Mouse (Mus musculus) megakaryocyte progenitor cell, adult 5-6 weeks (primary cell): ENCODE data around the gene Rtn4r. TPM values are rescaled to one million over a fixed set of nuclear protein-coding genes. Genes with fewer than 3 reads are reported as not detected.

Experiments used
- ATAC-seq: replicated peaks from 2 replicates; pipeline ENCODE4 v1.8.0; 2016; ENCODE audit warnings: mild to moderate bottlenecking, moderate TSS enrichment, inconsistent platforms; ENCODE audit not compliant: poor library complexity
- total RNA-seq, 2 experiments: library from RNA; stranded (forward) in 1 of 2; stranded (reverse) in 1 of 2; fragments of 157-497, 149-512 nt in 1 of 2; fragments of 200-1000 nt in 1 of 2; gene quantifications; 2 replicates each; pipeline versions ENCODE4 v1.2.3 to v1.2.4; 2015 to 2017

Rtn4r gene
- total RNA-seq (2015) = 6.0 and 8.3 TPM in 2 replicates
- total RNA-seq (2017) = 2.2 and 2.3 TPM in 2 replicates

DNA sequence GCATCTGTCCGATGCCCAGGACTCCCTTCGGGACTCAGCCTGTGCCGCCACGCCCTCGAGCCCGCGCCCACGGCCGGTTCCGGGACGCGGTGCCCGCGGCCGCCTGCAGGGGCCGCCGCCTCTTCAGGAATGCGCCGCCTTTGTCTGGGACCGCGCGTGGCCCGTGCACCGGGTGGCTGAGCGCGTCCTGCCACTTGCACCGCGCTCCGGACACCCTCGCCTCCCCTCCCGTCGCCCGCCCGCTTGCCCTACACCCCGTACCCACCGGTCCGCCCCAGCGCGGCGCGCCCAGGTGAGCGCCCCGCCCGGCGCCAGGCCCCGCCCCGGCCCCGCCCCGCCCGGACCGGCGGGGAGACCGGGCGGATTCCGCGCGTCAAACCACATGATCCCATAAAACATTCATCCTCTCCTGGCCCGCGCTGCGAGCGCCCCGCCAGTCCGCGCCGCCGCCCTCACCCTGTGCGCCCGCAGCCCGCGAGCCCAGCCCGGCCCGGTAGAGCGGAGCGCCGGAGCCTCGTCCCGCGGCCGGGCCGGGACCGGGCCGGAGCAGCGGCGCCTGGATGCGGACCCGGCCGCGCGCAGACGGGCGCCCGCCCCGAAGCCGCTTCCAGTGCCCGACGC lies at the start of gene Rtn4r:
TSS of gene Rtn4r (plus strand) at position 402 of the 621 bp plus-strand sequence.
- peak; percentile 72 for ATAC-seq

- no peak for ATAC-seq
Observed at GRCm38 (mm10) chr16:18078314-18079015, 49.0 kb upstream of the Rtn4r start.

DNA sequence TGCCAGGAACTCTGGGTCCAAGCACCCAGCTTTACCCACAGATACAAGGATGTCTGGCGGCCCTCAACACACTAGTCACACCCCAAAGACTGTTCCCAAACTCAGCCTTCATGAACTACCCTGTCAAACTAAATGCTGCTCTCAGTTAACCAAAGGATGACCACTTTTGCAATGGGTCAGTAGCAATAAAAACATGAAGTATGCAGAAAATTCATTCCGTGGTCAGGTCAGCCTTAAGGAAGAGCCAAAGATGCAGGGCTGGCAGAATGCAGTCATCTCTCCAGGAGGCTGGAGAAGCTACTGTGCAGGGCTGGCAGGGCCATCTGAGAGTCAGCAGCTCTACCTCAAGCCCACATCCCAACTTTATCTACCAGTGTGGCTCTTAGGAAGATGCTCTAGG lies 48.1 kb upstream of the Rtn4r start:
- ATAC-seq = no peak

DNA sequence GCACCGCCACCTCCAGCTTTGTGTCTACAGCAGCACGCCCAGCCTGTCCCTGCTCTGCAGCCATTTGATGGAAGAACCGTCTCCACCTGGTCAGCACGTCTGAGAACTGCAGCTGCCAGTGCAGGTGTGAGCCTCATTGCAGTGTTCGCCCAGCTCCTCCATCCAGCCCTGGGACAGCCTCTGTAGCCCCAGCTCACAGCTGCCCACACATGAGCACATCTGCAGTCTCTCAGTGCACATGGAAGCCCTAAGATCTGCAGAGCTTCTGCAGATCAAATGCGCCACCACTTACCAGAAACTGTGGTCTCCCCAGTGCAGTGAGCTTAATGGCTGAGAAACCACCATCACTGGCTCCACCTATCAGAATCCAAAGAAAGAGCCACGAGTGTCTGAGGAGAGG lies 47.3 kb upstream of the Rtn4r start:
- no peak for ATAC-seq

DNA sequence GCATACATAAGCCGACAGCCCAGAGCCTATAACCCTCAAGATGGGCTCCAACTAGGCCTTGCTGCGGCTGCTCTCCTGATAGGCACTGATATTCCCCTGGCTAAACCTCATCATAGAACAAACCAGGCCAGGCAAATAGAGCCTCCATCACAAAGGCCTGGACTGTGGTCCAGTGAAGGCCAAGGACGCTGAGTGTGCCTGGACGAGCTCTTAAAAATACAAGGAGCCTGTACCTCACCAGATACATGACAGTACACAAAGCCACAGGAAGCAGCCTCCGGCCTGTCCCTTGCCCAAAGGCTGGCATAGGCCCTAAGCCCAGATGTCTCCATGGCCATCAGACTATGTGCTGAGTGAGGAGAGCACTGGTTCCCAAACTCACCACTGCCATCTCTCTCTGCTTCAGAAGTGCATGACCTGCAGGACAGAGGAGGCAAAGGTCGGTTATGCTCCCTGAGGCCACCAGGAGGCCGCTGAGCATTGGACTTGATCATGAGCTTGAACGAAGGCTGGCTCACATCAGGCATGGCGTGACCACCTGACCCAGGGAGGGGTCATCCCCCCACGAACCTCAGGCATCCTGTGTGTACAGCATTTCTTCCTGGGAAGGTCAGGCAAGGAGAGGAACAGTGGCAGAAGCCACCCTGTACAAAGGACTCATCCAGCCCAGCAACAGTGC lies 46.2 kb upstream of the Rtn4r start:
- peak; percentile 59 for ATAC-seq

DNA sequence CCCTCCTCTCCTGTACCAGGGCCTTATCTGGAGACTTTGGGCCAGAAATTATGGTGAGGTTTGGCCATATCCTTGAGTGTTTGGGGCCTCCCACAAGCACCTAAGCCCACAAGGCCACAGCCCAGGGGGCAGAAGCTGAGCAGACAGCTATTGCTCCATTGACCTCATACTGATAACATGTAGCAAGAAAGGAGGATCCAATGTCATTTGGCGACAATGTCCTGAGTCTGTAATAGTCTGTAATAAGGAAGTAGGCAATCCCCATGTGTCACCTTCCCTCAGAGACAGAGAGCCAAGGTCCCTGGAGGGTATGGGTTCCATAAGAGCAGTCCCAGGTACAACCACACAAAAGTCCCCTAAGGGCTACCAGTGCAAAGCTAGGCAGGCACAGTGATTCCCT lies 45.2 kb upstream of the Rtn4r start:
- peak; percentile 61 for ATAC-seq

- ATAC-seq = no peak
Observed at GRCm38 (mm10) chr16:18083231-18083951, 44.1 kb upstream of the Rtn4r start.

DNA sequence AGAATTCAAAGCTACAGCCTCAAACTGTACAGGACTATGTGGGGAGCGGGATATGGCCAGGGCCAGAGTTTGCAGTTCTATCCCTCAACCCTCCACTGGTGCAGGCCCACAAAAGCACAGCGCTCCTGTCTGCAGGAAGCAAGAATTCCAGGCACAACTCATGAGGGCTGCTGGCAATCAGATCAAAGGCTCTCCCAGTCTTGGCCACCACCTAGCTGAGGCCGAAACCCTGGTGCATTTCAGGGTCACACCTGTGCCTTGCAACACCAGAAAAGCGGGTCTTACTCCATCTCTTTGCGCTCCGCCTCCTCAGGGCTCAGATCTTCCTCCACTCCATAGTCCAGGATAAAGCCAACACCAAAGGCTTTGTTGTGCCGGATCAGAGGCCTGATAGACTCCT lies 43.2 kb upstream of the Rtn4r start:
- no peak for ATAC-seq

GRCm38 (mm10) chr16:18087101-18087500 lies 40.3 kb upstream of the Rtn4r start:
- no peak for ATAC-seq

DNA sequence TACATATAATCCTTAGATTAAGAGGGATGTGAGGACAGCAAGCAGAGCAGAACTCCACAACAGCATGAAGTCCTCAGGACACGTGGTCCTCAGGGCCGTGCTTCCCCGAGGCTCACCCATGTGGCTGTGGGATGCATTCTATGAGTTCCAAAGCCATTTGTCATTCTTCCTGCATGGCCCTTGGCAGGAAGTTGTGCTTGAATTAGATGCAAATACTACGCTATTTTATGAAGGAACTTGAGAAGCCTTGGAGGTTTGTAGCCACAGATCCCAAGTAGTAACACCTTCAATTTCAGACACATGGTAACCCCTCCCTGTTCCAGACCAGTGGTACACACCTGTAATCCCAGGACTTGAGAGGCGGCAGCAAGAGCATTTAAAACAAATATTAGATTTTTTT lies 31.1 kb upstream of the Rtn4r start:
- ATAC-seq = no peak

DNA sequence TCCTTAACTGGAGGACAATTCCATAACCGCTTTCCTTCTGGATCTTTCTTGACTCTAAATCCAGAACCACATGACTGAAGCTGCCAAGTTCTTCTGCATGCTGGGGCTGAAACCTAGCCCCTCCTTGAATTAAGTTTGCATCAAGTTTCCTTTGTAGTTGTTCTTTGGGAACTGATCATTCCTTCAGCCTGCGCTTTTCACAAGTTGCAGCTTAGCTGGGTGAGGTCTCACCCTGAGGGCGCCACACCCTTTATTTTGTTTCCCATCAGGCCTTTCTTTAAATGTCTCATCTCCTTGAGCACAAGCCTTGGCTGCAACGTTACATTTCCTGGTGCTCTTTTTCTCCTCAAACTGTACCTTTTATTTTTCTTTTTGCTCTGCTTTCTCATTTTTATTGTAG lies 24.6 kb upstream of the Rtn4r start:
- ATAC-seq = no peak

- ATAC-seq = no peak
Observed at GRCm38 (mm10) chr16:18103366-18103765, 24.1 kb upstream of the Rtn4r start.

GRCm38 (mm10) chr16:18103808-18104207 lies 23.6 kb upstream of the Rtn4r start:
- no peak for ATAC-seq

DNA sequence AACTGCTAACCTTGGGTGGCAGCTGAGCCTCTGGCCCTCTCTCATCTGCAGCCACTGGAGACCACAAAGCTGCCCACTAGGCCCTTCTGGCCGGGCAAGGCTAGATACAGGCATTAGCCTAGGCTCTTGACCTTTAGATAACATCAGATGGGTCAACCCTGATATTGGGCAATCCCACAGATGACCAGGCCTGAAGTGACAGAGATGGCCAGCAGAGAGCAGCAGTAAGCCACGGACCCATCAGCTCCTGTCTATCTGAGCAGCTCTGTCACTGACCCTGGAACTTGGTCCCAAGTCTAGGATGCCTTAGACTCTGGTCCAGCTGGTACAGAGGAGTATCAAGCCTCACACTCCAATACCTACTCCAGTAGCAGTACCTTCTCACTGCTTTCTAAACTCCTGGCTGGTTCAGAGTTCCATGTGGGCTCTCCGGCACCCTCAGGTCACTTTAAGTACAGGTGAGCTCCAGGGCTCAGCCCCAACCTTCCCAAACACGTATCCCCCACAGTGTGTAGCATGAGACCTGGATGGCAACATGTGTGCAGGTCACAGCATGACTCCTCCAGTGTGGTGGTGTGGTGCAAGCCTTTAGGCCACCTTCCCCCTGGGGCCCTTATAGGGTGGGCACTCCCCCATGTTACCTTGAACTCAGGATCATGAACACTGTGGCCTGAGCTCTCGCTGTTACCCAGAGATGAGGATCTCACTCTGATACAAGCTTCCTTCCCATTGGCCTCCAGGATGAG lies 19.0 kb upstream of the Rtn4r start:
- peak; percentile 91 for ATAC-seq

GRCm38 (mm10) chr16:18111042-18111441 lies 16.4 kb upstream of the Rtn4r start:
- no peak for ATAC-seq

DNA sequence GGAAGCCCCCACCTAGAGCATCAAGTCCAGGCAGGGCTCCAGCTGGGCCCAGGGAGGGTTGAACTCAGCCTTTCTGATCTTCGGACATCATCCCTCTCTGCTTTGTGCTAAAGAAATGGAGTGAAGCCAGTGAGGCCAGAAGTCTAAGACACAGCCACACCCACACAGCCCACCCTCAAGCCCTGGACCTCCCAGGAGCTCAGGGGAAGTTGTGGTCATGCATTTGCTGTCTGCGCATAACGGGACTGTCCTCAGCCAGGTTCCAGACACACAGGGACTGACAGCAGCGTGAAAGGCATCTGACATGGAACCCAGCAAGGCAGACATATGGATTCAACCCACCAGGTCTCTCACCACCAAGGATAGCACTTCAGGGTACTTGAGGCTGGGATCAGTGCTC lies 11.0 kb upstream of the Rtn4r start:
- ATAC-seq = peak; percentile 64

- ATAC-seq = peak; percentile 49
Observed at GRCm38 (mm10) chr16:18118285-18118684, 9.2 kb upstream of the Rtn4r start.

DNA sequence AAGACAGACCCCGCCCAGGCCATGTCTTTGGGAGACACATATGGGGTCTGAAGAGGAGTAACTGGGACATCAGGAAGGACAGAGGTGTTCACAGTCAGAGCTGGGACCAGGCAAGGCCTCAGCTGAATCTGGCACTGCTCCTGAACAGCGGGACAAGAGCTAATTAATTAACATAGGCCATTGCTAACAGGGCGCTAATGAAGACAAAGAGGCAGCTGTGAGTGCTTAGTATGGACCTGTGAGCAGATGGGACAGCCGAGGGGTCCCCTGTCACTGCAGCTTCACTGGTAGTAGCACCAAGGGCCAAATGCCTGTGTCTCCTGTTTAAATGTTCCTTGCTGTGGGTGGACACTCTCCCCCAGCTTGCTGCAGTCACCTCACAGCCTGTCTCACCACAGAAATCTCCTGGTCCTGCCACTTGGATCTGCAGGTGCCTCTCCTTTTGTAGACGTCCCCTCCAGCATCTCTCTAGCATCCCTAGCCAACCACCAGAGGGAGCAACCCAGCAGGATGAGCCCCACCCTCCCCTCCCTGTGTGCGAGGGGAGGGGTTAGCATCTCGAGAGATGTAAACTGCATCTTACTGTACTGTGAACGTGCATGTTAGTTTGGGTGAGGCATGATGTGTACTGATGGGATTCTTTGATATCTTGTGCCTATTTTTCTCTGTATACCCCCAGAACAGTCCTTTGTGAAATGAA lies 8.3 kb upstream of the Rtn4r start:
- ATAC-seq = peak; percentile 90

- ATAC-seq = no peak
Observed at GRCm38 (mm10) chr16:18122740-18123139, 4.7 kb upstream of the Rtn4r start.

DNA sequence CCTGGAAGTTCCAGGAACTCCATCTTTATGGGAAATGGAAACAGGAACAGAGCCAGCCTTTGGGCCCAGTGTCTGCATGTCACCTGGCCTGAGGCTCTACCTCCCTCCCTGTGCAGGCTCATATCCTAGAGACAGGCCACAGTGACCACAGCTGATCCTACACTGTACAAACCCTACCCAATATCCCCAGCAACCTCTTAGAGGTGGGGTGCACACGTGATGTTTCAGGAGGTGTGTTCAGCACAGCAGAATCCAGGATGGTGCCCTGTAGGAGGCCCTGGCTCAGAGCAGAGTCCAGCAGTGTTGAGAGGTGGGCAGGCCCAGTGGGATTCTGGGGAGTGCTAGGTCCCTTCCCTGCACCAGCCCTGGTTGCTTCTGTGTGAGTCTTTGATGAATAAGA lies 4.0 kb upstream of the Rtn4r start:
- ATAC-seq = no peak
